Mouse (Mus musculus) stomach, embryonic 16.5 days (tissue): ENCODE results near the gene Ank2. TPM values are rescaled to one million over a fixed set of nuclear protein-coding genes. Genes with fewer than 3 reads are reported as not detected.

Experiments used
- ATAC-seq: fragments of 200-750 bp; cut with Nextera tagmentation; 2 replicates; pipeline ENCODE4 v1.8.0; 2017; ENCODE audit warnings: moderate number of reproducible peaks, moderate TSS enrichment; ENCODE audit not compliant: insufficient read depth, low FRiP score
- H3K27ac ChIP-seq: fragments of 300-500 bp; sonication (generic); 2 replicates; pipeline ENCODE4 v1.5.1; 2014; ENCODE audit warnings: low read length
- H3K27me3 ChIP-seq: fragments of 300-500 bp; sonication (generic); 2 replicates; pipeline ENCODE4 v1.6.1; 2014; ENCODE audit warnings: low read length, control low read depth, mixed read lengths; ENCODE audit not compliant: control insufficient read depth, insufficient read depth
- H3K36me3 ChIP-seq: fragments of 300-500 bp; sonication (generic); 2 replicates; pipeline ENCODE4 v1.6.1; 2014; ENCODE audit warnings: low read length; ENCODE audit not compliant: control insufficient read depth, insufficient read depth
- H3K4me1 ChIP-seq: fragments of 300-500 bp; sonication (generic); 2 replicates; pipeline ENCODE4 v1.6.1; 2014; ENCODE audit warnings: low read length, control low read depth, mixed read lengths; ENCODE audit not compliant: control insufficient read depth, insufficient read depth
- H3K4me2 ChIP-seq: fragments of 300-500 bp; sonication (generic); 2 replicates; pipeline ENCODE4 v1.6.1; 2014; ENCODE audit warnings: low read depth, low read length, mixed read lengths
- H3K4me3 ChIP-seq: fragments of 300-500 bp; sonication (generic); replicated peaks from 2 replicates; pipeline ENCODE4 v1.5.1; 2014; ENCODE audit warnings: mild to moderate bottlenecking, low read length
- H3K9ac ChIP-seq: fragments of 300-500 bp; sonication (generic); 2 replicates; pipeline ENCODE4 v1.6.1; 2014; ENCODE audit warnings: low read length
- H3K9me3 ChIP-seq: fragments of 300-500 bp; sonication (generic); replicated peaks from 2 replicates; pipeline ENCODE4 v1.6.1; 2016; ENCODE audit warnings: low read length, control low read depth; ENCODE audit not compliant: control insufficient read depth
- WGBS: fragments of 180-500 bp; shearing (Covaris S2); extraction: QIAGEN DNeasy Blood & Tissue Kit; methylation state at CpG from one replicate; pipeline ENCODE4 v1.1.7; 2014; 5-methylcytosine and 5-hydroxymethylcytosine counted together
- polyA plus RNA-seq: library from polyadenylated mRNA; unstranded; fragments of >200 nt; fragmentation: Nextera tagmentation; extraction: Ambion mirVana; gene quantifications from 2 replicates; pipeline ENCODE4 v1.2.1, GENCODE M21; 2015

Gene Ank2
- polyA plus RNA-seq, 1 experiment from 2014 or later = 40.0 TPM

DNA sequence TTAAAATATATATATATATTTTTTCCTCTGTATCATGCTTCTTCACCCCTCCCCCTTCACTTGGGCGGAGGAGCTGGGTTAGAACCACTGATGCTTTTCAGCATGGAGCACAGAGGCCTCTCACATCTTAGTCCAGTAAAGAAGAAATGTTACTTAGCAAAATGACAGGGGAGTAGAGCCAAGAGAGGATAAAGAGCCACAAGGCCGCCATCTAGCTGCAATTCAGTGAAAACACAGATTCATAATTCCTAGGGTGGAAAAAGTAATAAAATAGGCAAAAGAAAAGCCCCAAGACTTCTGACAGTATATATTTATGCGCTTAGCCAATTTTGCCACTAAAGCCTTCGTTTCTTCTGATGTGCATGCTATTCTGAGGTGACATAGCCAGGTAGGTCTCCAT lies 503.2 kb downstream of the Ank2 start:
- Histone ChIP-seq H3K27ac (no peak overlapping the region), H3K4me3 (no peak overlapping the region), H3K27me3 (no peaks in the 10 kb centered on the region), H3K9ac (no peak overlapping the region), H3K4me2 (0 out of 2 replicates have a peak overlapping the region, but pooled peaks have one; percentile 15), H3K4me1 (peaks cover 15% of the 10 kb centered on the region), H3K36me3 (no peaks in the 10 kb centered on the region), H3K9me3 (no peaks in the 10 kb centered on the region)
- ATAC-seq = no peak
- 87% methylated on average over 4 of the region's 4 CpGs for WGBS

DNA sequence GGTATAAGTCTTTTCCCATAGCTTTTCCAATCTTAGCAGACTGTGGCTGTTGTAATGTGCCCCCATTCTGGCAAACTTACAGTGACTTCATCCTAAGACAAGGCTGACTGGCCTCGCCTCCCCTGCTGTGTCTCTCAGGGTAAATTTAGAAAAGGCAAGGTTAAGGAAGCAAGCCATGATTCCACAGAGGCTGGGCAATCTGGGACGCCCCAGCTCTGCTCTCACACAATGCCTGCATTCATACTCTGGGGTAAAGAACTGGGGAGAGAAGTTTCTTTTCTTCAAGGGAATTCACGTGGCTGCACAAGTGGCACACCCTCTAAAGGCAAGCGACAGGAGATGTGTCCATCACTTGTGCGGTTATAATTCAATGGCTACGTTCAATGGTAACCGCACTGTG lies 505.0 kb downstream of the Ank2 start:
- H3K4me1 ChIP-seq = peaks cover 12% of the 10 kb centered on the region; the same call in 1 of the 2 replicates
- H3K9ac ChIP-seq = no peak overlapping the region
- H3K27ac ChIP-seq = no peak overlapping the region
- 74% methylated on average over 7 of the region's 7 CpGs for WGBS
- no peak overlapping the region for H3K4me3 ChIP-seq
- no peaks in the 10 kb centered on the region for H3K9me3 ChIP-seq
- no peaks in the 10 kb centered on the region for H3K27me3 ChIP-seq
- H3K36me3 ChIP-seq = no peaks in the 10 kb centered on the region
- no peak for ATAC-seq
- H3K4me2 ChIP-seq = no peak overlapping the region

DNA sequence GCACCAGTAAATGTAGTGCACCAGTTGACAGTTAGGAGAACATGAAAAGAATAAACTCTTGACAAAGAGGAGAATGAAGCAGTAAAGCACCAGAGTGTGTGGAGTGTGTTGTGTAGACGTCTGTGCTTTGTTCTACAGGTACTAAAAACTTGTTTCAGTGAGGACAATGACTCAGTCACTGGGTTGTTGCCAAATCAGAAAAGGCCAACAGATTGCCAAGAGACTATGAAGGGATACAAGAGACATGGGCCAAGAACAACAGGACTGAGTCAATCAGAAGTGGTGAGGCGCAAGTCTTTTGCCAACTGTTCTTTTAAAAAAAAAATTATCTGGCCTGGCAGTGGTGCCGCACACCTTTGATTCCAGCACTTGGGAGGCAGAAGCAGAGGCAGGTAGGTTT lies 509.2 kb downstream of the Ank2 start:
- no peaks in the 10 kb centered on the region for H3K36me3 ChIP-seq
- no peak overlapping the region for H3K9ac ChIP-seq
- no peak overlapping the region for H3K27ac ChIP-seq
- H3K9me3 ChIP-seq = no peaks in the 10 kb centered on the region
- WGBS = 82% methylated on average over 3 of the region's 3 CpGs
- no peak overlapping the region for H3K4me3 ChIP-seq
- no peak for ATAC-seq
- no peaks in the 10 kb centered on the region for H3K27me3 ChIP-seq
- H3K4me1 ChIP-seq = no peaks in the 10 kb centered on the region
- no peak overlapping the region for H3K4me2 ChIP-seq

- no peak overlapping the region for H3K27ac ChIP-seq
- no peak for ATAC-seq
- 62% methylated on average over 3 of the region's 3 CpGs for WGBS
Measured at GRCm38 (mm10) chr3:126986687-126987086, 512.5 kb downstream of the Ank2 start.

GRCm38 (mm10) chr3:126982814-126983213 lies 516.3 kb downstream of the Ank2 start:
- Histone ChIP-seq H3K9ac (no peak overlapping the region), H3K36me3 (no peaks in the 10 kb centered on the region), H3K4me3 (no peak overlapping the region), H3K4me1 (no peaks in the 10 kb centered on the region), H3K4me2 (no peak overlapping the region), H3K27me3 (no peaks in the 10 kb centered on the region), H3K27ac (no peak overlapping the region), H3K9me3 (no peaks in the 10 kb centered on the region)
- ATAC-seq = no peak
- 84% methylated on average over 5 of the region's 5 CpGs for WGBS

More at GRCm38 (mm10) chr3:126986687-126987086, 512.5 kb downstream of the Ank2 start:
- no peak overlapping the region for H3K4me2 ChIP-seq
- H3K27me3 ChIP-seq = no peaks in the 10 kb centered on the region
- no peak overlapping the region for H3K9ac ChIP-seq
- no peaks in the 10 kb centered on the region for H3K4me1 ChIP-seq
- H3K36me3 ChIP-seq = no peaks in the 10 kb centered on the region
- no peak overlapping the region for H3K4me3 ChIP-seq
- H3K9me3 ChIP-seq = no peaks in the 10 kb centered on the region

DNA sequence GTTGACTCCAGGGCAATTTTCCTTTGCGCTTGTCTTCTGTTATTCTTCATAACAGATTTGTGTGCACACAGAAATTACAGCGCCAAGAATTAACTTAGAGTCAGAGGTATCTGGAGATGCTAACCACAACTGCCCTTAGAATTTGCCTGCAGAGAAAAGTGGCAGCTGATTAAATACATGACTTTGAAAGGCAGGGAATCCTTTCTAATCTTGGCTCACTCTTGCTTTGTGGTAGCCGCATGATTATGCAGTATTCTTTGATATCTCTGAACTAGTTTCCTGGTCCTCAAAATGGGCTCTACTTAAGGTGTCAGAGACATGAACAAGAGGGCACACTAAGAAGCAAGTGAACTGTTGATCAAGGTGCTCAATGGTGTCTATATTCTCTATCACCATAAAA lies 518.0 kb downstream of the Ank2 start:
- H3K27ac ChIP-seq = no peak overlapping the region
- no peak overlapping the region for H3K4me3 ChIP-seq
- H3K4me1 ChIP-seq = no peaks in the 10 kb centered on the region
- no peaks in the 10 kb centered on the region for H3K27me3 ChIP-seq
- H3K36me3 ChIP-seq = no peaks in the 10 kb centered on the region
- 90% methylated on average over 3 of the region's 3 CpGs for WGBS
- no peak overlapping the region for H3K4me2 ChIP-seq
- ATAC-seq = no peak
- no peak overlapping the region for H3K9ac ChIP-seq
- no peaks in the 10 kb centered on the region for H3K9me3 ChIP-seq

GRCm38 (mm10) chr3:126979635-126980034 lies 519.5 kb downstream of the Ank2 start:
- H3K36me3 ChIP-seq = no peaks in the 10 kb centered on the region
- H3K4me2 ChIP-seq = no peak overlapping the region
- no peaks in the 10 kb centered on the region for H3K9me3 ChIP-seq
- WGBS = 91% methylated on average over 3 of the region's 3 CpGs
- H3K27ac ChIP-seq = no peak overlapping the region
- no peak for ATAC-seq
- H3K9ac ChIP-seq = no peak overlapping the region
- H3K4me3 ChIP-seq = no peak overlapping the region
- H3K4me1 ChIP-seq = no peaks in the 10 kb centered on the region
- no peaks in the 10 kb centered on the region for H3K27me3 ChIP-seq

GRCm38 (mm10) chr3:126978768-126979410 lies 520.3 kb downstream of the Ank2 start:
- H3K27me3 ChIP-seq = no peaks in the 10 kb centered on the region
- peak; percentile 33; the same call in 1 of the 2 replicates for ATAC-seq
- no peaks in the 10 kb centered on the region for H3K9me3 ChIP-seq
- no peaks in the 10 kb centered on the region for H3K4me1 ChIP-seq
- no peaks in the 10 kb centered on the region for H3K36me3 ChIP-seq
- H3K4me2 ChIP-seq = no peak overlapping the region
- H3K9ac ChIP-seq = no peak overlapping the region
- H3K27ac ChIP-seq = no peak overlapping the region
- no peak overlapping the region for H3K4me3 ChIP-seq
- WGBS = 61% methylated on average over 11 of the region's 11 CpGs

- no peak overlapping the region for H3K4me2 ChIP-seq
- no peak for ATAC-seq
- no peaks in the 10 kb centered on the region for H3K36me3 ChIP-seq
- H3K4me1 ChIP-seq = no peaks in the 10 kb centered on the region
- H3K27me3 ChIP-seq = no peaks in the 10 kb centered on the region
- WGBS = 78% methylated on average over 6 of the region's 6 CpGs
- no peak overlapping the region for H3K4me3 ChIP-seq
- H3K27ac ChIP-seq = no peak overlapping the region
- H3K9ac ChIP-seq = no peak overlapping the region
- H3K9me3 ChIP-seq = no peaks in the 10 kb centered on the region
Measured at GRCm38 (mm10) chr3:126977399-126977798, 521.8 kb downstream of the Ank2 start.
